Mouse (Mus musculus) 3134 (cell line): ENCODE measurements around the gene Paqr6.

Source experiments
- DNase-seq: peaks from one replicate; pipeline ENCODE4 v3.0.0-alpha.2; 2011; ENCODE audit warnings: low spot score; ENCODE audit not compliant: insufficient read length; ENCODE audit errors: extremely low read depth

Paqr6 gene

GRCm38 (mm10) chr3:88364337-88364736, at the start of gene Paqr6:
TSS of gene Paqr6 (plus strand) at chr3:88364584.
- DNase-seq, result no peak

DNA sequence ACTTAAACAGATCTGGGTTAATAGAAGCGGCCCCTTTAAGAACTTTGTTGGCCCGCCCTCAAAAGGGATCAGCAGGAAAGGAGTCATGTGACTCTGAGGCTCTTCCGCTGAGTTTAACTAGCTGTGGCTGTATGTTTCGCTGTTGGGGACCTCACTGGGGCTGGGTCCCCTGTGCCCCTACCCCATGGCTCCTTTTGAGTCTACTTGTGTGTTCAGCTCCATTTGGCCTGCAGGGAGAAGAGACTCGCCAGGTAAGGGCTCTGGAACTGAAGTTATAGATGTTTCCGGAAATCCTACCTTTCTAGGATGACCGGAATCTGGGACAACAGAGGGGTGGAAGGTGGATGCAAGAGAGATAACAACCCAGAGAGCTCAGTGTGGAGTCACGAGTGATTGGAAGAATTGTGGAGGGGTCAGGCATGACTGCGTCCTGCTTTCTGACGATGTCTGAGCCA, 39.4 kb upstream of the Paqr6 start, which contains the start of gene Glmp:
TSS of gene Glmp (plus strand) at position 73 of the 455 bp plus-strand sequence.
- DNase-seq, result peak; percentile 43

- no peak for DNase-seq
These were observed 35.4 kb upstream of the Paqr6 start for GRCm38 (mm10) chr3:88328956-88329355.

DNA sequence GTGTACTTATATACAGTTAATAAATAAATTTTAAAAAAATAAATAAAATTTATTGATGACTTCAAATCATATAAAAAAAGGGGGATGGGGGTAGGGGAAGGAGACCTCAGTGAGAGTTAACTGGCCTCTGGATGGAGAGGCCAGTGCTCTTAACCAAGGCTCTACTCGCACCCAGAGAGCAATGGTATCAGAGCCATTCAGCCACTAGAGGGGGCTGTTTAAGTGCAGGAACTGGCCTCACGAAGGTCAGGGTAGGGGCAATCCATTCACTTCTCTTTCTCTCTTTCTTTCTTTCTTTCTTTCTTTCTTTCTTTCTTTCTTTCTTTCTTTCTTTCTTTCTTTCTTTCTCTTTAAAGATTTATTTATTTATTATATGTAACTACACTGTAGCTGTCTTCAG, 33.1 kb upstream of the Paqr6 start:
- DNase-seq, result no peak

- DNase-seq, result no peak
These were observed 30.2 kb upstream of the Paqr6 start for GRCm38 (mm10) chr3:88334029-88334658.

DNA sequence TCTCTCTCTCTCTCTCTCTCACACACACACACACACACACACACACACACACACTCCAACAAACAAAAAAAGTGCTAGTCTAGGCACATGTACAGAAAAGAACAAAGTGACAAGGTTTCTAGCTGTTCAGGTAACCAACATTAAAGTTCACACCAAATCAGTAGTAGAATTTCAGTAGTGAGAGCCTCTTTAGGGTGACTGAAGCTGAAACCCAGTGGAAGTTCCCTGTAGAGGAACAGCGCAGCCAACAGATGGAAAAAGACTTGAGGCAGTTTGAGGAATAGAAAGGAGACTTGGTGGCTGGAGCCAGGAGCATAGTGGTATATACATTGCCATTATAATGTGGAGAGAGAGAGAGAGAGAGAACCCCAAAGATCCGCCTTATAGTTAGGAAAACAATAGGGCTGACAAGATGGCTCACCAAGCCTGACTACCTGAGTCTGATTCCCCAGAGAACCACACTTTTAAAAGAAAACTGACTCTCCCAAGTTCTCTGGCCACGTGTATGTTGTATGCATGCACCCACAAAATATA, 29.4 kb upstream of the Paqr6 start:
- DNase-seq, result no peak

DNA sequence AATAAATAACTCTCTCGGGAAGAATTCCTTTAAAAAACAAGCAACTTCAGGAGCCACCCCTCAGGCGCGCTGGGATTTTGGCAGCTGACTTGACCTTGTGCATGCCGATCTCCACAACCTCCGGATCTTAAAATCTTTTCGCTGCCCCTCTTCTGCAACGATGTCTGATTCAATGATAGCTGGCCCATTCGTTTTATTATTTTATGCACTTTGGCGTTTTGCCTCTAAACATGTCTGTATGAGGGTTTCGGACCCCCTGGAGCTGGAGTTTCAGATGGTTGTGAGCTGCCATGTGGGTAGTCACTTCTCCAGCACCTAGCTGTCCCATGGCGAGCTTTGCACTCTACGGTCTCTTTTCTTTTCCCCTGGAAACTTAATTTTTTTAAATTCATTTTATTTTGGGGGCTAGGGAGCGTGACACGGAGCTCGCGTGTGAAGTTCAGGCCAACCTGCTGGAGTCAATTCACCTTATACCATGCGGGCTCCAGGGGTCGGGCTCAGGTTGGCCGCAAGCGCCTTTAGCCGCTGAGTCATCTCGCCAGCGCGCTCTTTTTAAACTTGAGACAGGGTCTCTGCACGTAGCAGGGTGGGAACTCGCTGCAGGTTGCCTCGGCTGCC, 28.8 kb upstream of the Paqr6 start:
- no peak for DNase-seq

GRCm38 (mm10) chr3:88336058-88337013, 28.0 kb upstream of the Paqr6 start, which contains the start of the genes Tmem79 and Smg5:
TSS of gene Tmem79 (minus strand) at chr3:88336148.
TSS of gene Smg5 (plus strand) at chr3:88336260.
- peak; percentile 97 for DNase-seq

- DNase-seq, result no peak
These were observed 26.9 kb upstream of the Paqr6 start for GRCm38 (mm10) chr3:88337367-88338020.

DNA sequence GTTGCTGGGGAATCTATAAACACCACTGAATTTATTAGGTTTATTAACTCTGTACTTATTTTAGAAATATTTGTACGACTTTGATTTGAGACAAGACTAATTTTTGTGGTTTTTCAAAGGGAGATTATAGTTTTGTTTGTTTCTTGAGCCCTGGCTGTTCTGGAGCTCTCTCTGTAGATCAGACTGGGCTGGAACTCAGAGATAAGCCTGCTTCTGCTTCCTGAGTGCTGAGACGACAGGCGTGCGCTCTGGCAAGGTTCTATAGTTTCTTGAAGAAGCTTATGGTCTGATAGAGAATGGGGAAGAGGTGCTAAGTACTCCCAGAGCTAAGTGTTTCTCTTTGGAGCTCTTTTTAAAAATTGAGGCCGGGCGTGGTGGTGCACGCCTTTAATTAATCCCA, 26.1 kb upstream of the Paqr6 start:
- no peak for DNase-seq

GRCm38 (mm10) chr3:88339006-88339405, 25.4 kb upstream of the Paqr6 start:
- no peak for DNase-seq

- no peak for DNase-seq
These were observed 13.7 kb upstream of the Paqr6 start for GRCm38 (mm10) chr3:88350732-88351131.

GRCm38 (mm10) chr3:88352907-88353306, 11.5 kb upstream of the Paqr6 start:
- no peak for DNase-seq

DNA sequence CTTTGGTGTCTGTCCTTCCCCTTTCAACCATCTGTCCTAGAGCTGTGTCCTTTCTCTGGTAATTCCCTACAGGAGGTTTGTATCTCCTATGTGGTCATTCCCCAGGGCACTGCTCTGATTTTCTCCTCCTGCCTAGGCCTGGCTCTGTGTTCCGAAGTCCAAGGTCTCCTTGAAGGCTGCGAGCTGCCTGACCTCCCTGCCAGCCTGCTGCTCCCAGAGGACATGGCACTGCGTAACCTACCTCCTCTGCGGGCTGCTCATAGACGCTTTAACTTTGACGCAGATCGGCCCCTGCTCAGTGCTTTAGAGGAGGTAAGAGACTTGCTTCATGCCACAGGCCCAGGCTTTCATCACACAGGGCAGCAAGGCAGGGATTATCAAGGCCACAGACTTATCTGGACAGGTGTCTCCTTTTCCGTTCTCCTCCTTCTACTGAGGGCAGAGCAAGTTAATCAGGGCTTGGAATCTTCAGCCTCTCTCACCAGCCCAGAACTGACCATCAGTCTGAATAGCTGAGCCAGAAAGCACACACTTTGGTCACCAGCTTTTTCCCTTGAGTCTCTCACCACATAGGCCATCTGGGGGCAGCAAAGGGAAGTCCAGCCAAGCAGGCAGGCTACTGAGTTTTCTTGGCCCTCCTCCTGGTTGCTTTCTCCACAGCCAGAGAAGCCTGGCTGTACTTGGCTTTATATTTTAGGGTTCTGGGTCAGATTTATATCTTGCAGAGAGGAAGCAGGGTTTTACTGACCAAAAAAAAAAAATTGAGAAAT, 9.8 kb upstream of the Paqr6 start:
- DNase-seq, result no peak

- no peak for DNase-seq
These were observed 4.8 kb upstream of the Paqr6 start for GRCm38 (mm10) chr3:88359584-88359983.

- no peak for DNase-seq
These were observed 4.4 kb upstream of the Paqr6 start for GRCm38 (mm10) chr3:88359989-88360388.

GRCm38 (mm10) chr3:88361096-88361495, 3.3 kb upstream of the Paqr6 start:
- no peak for DNase-seq

- DNase-seq, result no peak
These were observed 2.6 kb upstream of the Paqr6 start for GRCm38 (mm10) chr3:88361612-88362313.

DNA sequence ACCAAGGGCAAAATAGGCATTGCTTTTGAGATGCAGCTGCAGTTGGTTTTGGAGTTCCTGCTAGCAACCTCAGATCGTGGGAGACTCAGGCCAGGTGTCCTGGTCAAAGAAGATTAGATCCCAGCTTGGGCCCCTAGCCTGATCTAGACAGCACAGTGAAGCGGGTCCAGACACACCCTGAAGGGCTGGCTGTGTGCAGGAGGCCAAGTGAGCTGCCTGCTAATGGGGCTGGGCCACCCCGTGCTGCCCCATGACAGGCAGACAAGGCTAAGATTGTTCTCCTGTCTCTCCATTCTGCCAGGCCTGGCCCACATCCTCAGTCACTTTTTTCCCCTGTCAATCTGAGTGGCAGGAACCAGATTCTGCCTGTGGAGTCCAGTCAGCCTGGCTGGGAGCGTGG, 684 bp upstream of the Paqr6 start:
- no peak for DNase-seq
